Mouse (Mus musculus) cerebellum, adult 2 months (tissue): ENCODE data around the gene Ankrd6. TPM values are rescaled to one million over a fixed set of nuclear protein-coding genes. Genes with fewer than 3 reads are reported as not detected.
"Not testable (repeated sequence)": the region's sequence is repeated elsewhere in the genome, so short reads cannot be mapped to it uniquely, and the experiment has no call there.

ENCODE experiments used
- DNase-seq, 2 experiments: peaks; one replicate each; pipeline ENCODE4 v3.0.0; 2021
- H3K27ac ChIP-seq: fragments of 200-500 bp; 2 replicates; pipeline ENCODE4 v1.5.1; 2012; ENCODE audit warnings: low read length, control low read depth, inconsistent platforms; ENCODE audit not compliant: insufficient read depth
- H3K27me3 ChIP-seq: fragments of 200-500 bp; 2 replicates; pipeline ENCODE4 v1.6.1; 2012; ENCODE audit warnings: inconsistent platforms, mild to moderate bottlenecking, low read length, moderate library complexity; ENCODE audit not compliant: control insufficient read depth, insufficient read depth
- H3K4me1 ChIP-seq: fragments of 200-500 bp; 2 replicates; pipeline ENCODE4 v1.6.1; 2011; ENCODE audit warnings: low read length; ENCODE audit not compliant: control insufficient read depth, insufficient read depth
- H3K4me3 ChIP-seq: fragments of 200-500 bp; replicated peaks from 2 replicates; pipeline ENCODE3; 2011; ENCODE audit warnings: mild to moderate bottlenecking, low read depth, low read length, control low read depth; ENCODE audit not compliant: insufficient read depth
- CTCF ChIP-seq: fragments of 200-500 bp; IDR thresholded peaks from 2 replicates; pipeline ENCODE4 v1.5.1; 2011; ENCODE audit warnings: low read depth, mild to moderate bottlenecking, control low read depth, low read length, moderate library complexity, borderline replicate concordance; ENCODE audit not compliant: insufficient read depth
- POLR2A ChIP-seq: fragments of 200-500 bp; IDR thresholded peaks from 2 replicates; pipeline ENCODE4 v1.6.1; 2011; ENCODE audit warnings: low read length, control low read depth, borderline replicate concordance; ENCODE audit not compliant: insufficient read depth
- WGBS: fragments of 180-500 bp; shearing (Covaris S2); methylation state at CpG from one replicate; pipeline ENCODE4 v1.1.7; 2018; 5-methylcytosine and 5-hydroxymethylcytosine counted together
- polyA plus RNA-seq: library from polyadenylated mRNA; depleted of rRNA; stranded (reverse); fragments of >200 nt; gene quantifications from 2 replicates; pipeline ENCODE4 v1.2.3, GENCODE M21; 2012

Ankrd6 gene
- polyA plus RNA-seq, 1 experiment, result 9.4 TPM

DNA sequence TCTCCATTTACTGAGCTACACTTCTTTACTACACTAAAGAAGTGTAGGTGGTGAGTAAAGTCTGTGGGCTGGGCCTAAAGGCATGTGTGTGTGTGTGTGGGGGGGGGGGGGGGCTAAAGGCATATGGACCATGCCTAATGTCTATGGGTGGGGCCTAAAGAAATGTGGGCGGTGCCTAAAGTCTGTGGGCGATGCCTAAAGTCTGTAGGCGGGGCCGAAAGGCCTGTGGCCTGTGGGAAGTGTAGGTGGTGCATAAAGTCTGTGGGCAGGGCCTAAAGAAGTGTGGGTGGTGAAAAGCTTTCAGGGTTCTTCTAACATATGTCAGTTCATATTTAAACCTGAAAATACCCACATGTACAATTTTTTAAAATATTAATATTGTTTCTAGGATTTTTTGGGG lies 26.7 kb upstream of the Ankrd6 start:
- Histone ChIP-seq H3K27me3 (no peaks in the 10 kb centered on the region), H3K4me3 (no peak overlapping the region), H3K27ac (no peak overlapping the region), H3K4me1 (peaks cover 2% of the 10 kb centered on the region; the same call in 1 of the 2 replicates)
- DNase-seq, result no peak
- 93% methylated on average over 4 of the region's 4 CpGs for WGBS
- TF ChIP-seq CTCF, result no peak
- TF ChIP-seq POLR2A, result no peak

DNA sequence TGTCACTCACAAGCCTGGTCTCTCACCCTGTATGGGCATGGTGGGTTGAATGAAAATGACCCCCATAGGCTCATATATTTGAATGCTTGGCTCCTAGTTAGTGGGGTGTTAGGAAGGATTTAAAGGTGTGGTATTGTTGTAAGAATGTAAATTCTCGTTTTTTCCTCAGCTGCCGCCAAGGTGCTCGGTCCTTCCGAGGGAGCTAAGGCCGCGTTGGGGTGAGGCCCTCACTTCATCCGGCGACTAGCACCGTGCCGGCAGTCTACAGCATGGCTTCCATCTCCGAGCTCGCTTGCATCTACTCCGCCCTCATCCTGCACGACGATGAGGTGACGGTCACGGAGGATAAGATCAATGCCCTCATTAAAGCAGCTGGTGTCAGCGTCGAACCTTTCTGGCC lies 14.0 kb upstream of the Ankrd6 start:
- DNase-seq, H3K4me1 ChIP-seq, H3K27ac ChIP-seq, H3K4me3 ChIP-seq, H3K27me3 ChIP-seq: not testable (repeated sequence)
- WGBS, result 91% methylated on average over 19 of the region's 19 CpGs

- DNase-seq, result no peak
- H3K4me1 ChIP-seq, result no peaks in the 10 kb centered on the region; the same call in 1 of the 2 replicates
- WGBS, result 81% methylated on average over 3 of the region's 3 CpGs
- no peaks in the 10 kb centered on the region for H3K27me3 ChIP-seq
- no peak overlapping the region for H3K4me3 ChIP-seq
- H3K27ac ChIP-seq, result no peak overlapping the region
- TF ChIP-seq CTCF (no peak), POLR2A (no peak)
These were observed 10.8 kb upstream of the Ankrd6 start for GRCm38 (mm10) chr4:32961394-32961793.

DNA sequence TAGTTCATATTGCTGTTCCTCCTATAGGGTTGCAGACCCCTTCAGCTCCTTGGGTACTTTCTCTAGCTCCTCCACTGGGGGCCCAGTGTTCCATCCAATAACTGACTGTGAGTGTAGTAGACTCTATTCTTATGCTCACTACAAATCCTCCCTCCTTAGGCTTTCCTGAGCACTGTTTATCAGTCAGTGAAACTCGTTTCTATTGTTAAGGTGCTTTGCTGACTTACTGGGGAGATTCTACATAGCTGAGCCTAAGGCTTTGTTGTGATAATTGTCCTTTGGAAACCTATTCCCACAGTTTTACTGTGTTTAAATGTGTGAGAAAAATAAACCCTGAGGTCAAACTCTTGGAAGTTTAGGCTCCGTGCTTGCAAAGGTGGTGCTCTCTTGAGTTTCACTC lies 5.8 kb upstream of the Ankrd6 start:
- Histone ChIP-seq H3K27ac (no peak overlapping the region), H3K4me1 (no peaks in the 10 kb centered on the region), H3K4me3 (no peak overlapping the region), H3K27me3 (no peaks in the 10 kb centered on the region)
- DNase-seq, result no peak
- no peak for TF ChIP-seq CTCF
- TF ChIP-seq POLR2A, result no peak
- WGBS, result 56% methylated on average over 2 of the region's 2 CpGs

DNA sequence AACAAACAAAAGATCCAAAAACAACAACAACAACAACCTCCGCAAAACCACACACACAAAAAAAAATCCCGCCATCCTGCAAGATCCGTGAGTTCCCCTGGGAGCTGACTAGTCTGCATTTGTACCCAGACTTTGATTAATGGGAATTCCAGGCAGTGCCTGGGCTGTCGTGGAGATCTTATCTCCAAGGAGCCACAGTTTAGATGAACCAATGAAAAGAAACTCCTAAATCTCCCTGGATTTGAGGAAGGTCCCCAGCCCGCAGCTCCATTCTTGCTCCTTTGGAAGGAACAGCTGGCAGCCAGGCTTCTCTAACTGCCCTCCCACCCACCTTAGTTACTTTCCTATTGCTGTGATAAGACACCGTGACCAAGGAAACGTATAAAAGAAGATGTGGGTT lies 2.0 kb upstream of the Ankrd6 start:
- no peak for TF ChIP-seq CTCF
- TF ChIP-seq POLR2A, result no peak
- no peak for DNase-seq
- Histone ChIP-seq H3K27me3 (no peaks in the 10 kb centered on the region), H3K27ac (no peak overlapping the region), H3K4me3 (no peak overlapping the region), H3K4me1 (no peaks in the 10 kb centered on the region)
- WGBS, result 41% methylated on average over 7 of the region's 7 CpGs

DNA sequence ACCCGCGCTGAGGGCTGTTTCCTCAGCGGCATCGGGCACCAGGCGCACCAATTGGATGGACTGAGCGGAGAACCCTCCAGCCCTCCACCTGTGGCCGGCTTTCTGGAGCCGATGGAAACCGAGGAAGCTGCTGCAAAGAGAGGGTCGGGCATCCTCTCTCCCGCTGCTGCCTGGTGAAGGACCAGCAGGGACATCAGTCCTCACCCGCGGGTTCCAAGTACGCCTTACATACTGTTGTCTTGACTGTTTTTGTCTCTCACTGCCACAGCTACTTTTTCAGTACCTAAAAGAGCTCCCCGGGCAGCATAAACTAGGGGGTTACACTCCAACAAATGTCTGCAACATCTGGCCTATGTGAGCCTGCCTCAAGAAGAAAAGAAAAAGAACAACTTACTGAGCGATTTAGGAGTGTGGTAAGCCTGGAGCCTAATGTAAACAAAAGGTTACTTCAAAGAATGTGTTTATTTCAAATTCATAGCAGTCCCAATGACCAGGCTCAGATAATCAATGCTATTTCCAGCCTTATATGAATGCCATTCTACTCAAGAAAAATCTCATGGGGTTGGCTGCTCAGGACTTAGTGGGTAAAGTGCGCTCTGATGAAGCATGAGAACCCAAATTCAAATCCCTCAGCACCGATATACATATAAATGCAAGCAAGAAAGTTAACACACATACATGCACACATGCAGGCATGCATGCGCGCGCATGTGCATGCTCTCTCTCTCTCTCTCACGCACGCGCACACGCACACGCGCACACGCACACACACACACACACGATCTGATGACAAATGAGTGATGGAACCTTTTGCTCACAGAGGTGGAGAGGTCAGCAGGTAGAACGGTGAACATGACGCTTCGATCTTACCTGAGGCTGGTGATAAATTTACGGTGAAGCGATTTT lies 647 bp upstream of the Ankrd6 start:
- no peak overlapping the region for H3K27ac ChIP-seq
- WGBS, result 5% methylated on average over 34 of the region's 34 CpGs
- peak overlapping the region; percentile 66 for H3K4me3 ChIP-seq
- H3K4me1 ChIP-seq, result no peaks in the 10 kb centered on the region
- no peaks in the 10 kb centered on the region for H3K27me3 ChIP-seq
- TF ChIP-seq CTCF (no peak), POLR2A (no peak)
- peak; percentile 18 to 21 for DNase-seq

GRCm38 (mm10) chr4:32948696-32949095 lies 1.9 kb downstream of the Ankrd6 start:
- Histone ChIP-seq H3K27ac (no peak overlapping the region), H3K4me1 (no peaks in the 10 kb centered on the region), H3K27me3 (no peaks in the 10 kb centered on the region), H3K4me3 (no peak overlapping the region)
- no peak for DNase-seq
- 61% methylated on average over 10 of the region's 10 CpGs for WGBS
- TF ChIP-seq POLR2A (no peak), CTCF (0 out of 2 replicates have a peak, but pooled peaks have one; percentile 2)

- WGBS, result 33% methylated on average over 4 of the region's 4 CpGs
- TF ChIP-seq CTCF (no peak), POLR2A (no peak)
- H3K4me1 ChIP-seq, result no peaks in the 10 kb centered on the region
- H3K27me3 ChIP-seq, result no peaks in the 10 kb centered on the region
- no peak for DNase-seq
- no peak overlapping the region for H3K27ac ChIP-seq
- H3K4me3 ChIP-seq, result no peak overlapping the region
These were observed 3.0 kb downstream of the Ankrd6 start for GRCm38 (mm10) chr4:32947631-32948030.
